Mouse (Mus musculus): ENCODE measurements at regions not wholly inside any gene's neighbourhood (a gene's known extent, or its start where the extent isn't known, plus 50 kb on each side); places are given as distances from the start of the nearest gene placed in this dataset.
"Not testable (repeated sequence)": the region's sequence is repeated elsewhere in the genome, so short reads cannot be mapped to it uniquely, and the experiment has no call there.

DNA sequence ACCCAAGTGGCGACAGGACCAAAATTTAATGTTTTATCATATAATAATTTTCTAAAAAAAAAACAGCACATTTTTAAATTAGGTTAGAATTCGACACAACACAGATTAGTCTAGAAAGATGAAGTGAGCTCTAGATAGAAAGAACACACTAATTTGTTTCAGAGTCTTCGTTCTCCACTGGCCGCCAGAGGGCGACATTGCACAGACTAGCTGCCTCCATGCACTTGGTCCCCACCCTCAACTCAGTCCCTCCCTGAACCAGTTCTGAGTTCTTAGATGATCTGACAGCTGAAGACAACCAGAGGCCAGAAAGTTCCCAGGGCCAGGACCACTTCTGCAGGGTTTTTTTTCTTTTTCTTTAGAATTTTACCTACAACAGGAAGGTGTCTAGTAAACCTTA, 766.3 kb downstream of the Dad1 start:
- DNase-seq (ENCODE audit: extremely low read depth, low read depth): not testable (repeated sequence)

GRCm38 (mm10) chr14:53474170-53474569, 779.7 kb downstream of the Dad1 start:
- not testable (repeated sequence) for DNase-seq (ENCODE audit: extremely low read depth, low read depth)

DNA sequence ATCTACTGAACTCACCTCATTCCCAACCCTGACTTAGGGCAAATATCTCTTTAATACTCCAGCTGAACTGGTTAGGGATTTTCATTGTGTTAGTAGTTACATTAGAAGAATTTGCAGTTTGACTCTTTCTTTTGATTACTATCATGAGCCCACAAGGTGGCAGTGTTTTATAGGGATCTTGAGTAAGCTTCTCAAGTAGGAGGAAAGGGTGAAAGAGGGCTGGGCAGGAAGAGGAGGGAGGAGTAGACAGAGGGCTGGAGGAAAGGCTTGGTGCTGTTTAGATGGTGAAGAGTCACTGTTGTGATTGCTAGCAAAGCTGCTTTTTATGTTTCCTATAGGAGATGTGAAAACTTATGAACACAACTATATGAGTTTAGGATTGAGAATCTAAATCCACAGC, 793.1 kb downstream of the Dad1 start:
- DNase-seq (ENCODE audit: extremely low read depth, low read depth): not testable (repeated sequence)

DNA sequence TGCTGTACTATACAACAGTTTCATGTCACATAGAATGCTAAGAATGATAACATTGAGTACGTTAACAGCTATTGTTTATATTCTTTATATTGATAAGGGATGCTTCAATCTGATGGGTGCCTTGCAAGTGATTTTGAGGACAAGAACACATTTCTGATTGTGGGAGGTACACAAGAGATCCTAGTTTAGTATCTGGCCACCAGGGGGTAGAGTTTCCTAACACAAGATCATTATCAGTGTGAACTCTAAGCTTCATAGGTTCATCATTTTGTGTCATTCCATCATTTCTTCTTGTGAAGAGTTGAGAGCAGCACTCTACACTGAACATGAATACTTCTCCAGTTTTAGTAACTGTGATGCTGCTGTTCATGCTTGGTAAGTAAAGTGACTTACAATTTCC, 799.9 kb downstream of the Dad1 start:
- no peak for DNase-seq (ENCODE audit: extremely low read depth, low read depth)

- not testable (repeated sequence) for DNase-seq (ENCODE audit: extremely low read depth, low read depth)
Observed at GRCm38 (mm10) chr14:53439643-53440042, 814.3 kb downstream of the Dad1 start.

DNA sequence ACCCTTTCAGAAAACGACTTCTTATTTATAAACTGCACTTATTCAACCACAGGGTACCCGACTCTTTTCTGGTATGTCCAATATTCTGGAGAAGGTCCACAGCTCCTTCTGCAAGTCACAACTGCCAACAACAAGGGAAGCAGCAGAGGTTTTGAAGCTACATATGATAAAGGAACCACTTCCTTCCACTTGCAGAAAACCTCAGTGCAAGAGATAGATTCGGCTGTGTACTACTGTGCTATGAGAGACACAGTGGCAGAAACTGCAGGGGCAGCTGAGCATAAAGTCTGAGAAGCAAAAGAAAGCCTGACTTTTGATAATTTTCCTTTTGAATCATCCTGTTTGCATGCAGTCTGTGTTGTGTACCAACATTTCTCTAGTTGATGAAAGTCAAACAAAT, 823.8 kb downstream of the Dad1 start:
- DNase-seq (ENCODE audit: extremely low read depth, low read depth): not testable (repeated sequence)

- DNase-seq (ENCODE audit: extremely low read depth, low read depth): not testable (repeated sequence)
Observed at GRCm38 (mm10) chr14:53428447-53428846, 825.5 kb downstream of the Dad1 start.

GRCm38 (mm10) chr14:53427636-53428035, 826.3 kb downstream of the Dad1 start:
- not testable (repeated sequence) for DNase-seq (ENCODE audit: extremely low read depth, low read depth)

DNA sequence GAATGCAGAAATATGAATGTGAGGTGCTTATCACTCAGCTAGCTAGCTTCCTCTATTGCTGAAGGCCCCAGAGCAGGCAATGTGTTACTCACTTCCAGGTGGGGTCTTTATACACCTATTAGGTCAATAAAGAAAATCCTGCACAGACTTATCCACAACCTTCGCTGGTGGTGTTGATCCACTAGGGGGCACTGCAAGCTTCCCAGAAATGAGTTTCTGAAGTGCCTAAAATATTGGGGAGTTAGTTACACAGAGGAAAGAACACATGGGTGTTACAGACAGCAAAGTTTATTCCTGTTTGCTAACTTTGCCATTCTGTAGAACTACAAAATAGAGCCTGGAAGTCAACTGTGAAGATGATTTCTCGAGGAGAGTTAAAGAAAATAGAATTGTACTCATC, 836.9 kb downstream of the Dad1 start:
- DNase-seq (ENCODE audit: extremely low read depth, low read depth): not testable (repeated sequence)

DNA sequence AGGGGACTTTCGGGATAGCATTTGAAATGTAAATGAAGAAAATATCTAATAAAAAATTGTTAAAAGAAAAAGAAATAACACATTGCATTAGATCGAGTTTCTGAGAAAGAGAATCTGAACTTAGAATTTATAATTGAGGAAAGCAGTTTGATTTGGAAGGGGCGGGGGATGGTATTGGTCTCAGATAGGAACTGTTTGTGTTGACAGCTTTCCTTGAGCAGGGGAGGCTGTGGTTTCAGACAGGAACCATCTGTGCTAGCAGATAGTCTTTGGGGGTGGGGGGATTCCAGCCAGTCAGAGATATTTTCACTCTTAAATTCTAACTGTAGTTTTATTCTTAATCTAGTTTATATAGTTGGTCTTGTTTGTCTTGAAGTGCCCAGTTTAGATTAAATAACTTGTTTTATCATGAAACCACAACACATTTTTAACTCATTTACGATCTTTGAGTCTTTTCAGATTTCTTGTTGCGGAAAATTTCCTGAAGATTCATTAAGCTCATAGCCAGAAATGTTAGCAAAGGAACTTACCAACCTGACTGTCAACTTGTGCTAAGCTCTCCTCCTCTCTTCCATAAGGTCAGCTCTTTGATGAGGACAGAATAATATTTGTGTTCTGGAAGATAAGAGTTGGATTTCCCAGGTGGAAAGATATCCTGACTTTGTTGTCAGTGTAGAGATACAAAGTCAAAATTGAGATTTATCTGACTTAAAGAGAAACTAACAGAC, 846.2 kb downstream of the Dad1 start:
- DNase-seq (ENCODE audit: extremely low read depth, low read depth): not testable (repeated sequence)

DNA sequence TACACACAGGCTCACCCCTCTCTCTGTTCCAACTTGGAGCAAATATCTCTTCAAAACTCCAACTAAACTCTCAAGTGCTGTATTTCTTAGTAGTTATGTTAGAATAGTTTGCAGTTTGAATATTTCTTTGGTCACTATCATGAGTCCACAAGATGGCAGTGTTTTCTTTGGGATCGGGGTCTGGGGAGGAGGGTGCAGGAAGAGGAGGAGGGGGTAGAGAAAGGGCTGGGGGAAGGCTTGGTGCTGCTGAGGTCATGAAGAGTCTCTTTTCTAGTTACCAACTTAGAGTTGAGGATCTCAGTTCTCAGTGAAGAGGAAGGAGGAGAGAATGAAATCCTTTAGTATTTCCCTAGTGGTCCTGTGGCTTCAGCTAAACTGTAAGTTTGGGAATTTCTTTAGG, 863.6 kb downstream of the Dad1 start:
- DNase-seq (ENCODE audit: extremely low read depth, low read depth): not testable (repeated sequence)

GRCm38 (mm10) chr14:53374591-53374990, 879.0 kb upstream of the Olfr1507 start:
- not testable (repeated sequence) for DNase-seq (ENCODE audit: extremely low read depth, low read depth)

DNA sequence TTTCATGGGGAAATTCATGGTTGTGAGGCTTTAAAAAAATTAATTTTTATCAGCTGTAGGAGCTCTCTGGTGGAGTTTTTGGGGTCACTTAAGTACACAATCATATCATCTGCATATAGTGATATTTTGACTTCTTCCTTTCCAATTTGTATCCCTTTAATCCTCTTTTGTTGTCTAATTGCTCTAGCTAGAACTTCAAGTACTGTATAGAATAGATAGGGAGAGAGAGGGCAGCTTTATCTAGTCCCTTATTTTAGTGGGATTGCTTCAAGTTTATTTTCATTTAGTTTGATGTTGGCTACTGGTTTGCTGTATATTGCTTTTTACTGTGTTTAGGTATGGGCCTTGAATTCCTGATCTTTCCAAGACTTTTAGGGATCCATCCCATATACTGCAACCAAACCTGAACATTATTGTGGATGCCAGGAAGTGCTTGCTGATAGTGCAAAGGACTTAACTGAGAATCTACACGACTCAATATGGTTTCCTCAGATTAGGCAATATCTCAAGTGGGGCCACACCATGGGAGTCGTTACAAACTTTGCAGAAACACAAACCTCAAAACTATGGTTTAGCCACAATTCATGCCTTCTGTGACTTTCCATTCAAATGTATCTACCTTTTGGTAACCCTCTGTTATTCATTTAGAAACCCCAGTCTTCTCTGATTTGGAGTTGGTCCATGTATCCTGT, 878.4 kb upstream of the Olfr1507 start:
- not testable (repeated sequence) for DNase-seq (ENCODE audit: extremely low read depth, low read depth)

DNA sequence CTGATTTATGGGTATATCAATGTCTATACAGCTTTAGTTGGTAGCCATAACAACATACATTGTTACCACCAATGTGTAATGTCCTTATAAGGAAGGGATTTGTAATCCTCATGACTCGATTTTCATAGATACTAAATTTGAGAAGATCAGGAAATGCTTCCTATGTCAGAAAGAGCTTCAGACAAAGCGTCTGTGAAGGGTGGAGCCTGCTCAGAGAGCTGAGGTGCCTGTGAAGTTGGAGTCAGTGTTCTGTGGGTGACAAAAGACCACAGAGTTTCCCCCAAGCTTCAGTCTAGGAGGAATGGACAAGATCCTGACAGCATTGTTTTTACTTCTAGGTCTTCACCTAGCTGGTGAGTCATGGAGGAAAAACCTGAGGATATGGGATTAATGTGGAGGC, 874.2 kb upstream of the Olfr1507 start:
- DNase-seq (ENCODE audit: extremely low read depth, low read depth): no peak

- not testable (repeated sequence) for DNase-seq (ENCODE audit: extremely low read depth, low read depth)
Observed at GRCm38 (mm10) chr14:53367420-53367819, 871.9 kb upstream of the Olfr1507 start.

- peak; percentile 25 for DNase-seq (ENCODE audit: extremely low read depth, low read depth)
Observed at GRCm38 (mm10) chr14:53363995-53364394, 868.4 kb upstream of the Olfr1507 start.

DNA sequence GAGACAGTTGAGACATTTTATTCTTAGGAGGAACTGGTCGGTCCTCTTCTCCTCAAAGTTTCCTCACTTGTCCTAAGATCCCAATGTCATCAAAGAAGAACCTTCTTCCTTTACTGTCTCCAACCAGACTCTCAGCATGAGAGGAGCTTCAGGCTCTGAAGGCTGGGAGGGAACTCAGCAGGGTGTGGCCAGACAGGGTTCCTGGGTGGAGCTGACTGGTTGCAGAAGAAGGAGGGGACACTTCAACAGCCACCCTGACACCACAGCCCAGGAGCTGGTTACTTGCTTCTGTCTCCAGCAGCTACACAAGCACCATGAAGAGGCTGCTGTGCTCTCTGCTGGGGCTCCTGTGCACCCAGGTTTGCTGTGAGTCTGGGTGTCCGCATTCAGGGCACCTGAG, 866.5 kb upstream of the Olfr1507 start:
- DNase-seq (ENCODE audit: extremely low read depth, low read depth): not testable (repeated sequence)

DNA sequence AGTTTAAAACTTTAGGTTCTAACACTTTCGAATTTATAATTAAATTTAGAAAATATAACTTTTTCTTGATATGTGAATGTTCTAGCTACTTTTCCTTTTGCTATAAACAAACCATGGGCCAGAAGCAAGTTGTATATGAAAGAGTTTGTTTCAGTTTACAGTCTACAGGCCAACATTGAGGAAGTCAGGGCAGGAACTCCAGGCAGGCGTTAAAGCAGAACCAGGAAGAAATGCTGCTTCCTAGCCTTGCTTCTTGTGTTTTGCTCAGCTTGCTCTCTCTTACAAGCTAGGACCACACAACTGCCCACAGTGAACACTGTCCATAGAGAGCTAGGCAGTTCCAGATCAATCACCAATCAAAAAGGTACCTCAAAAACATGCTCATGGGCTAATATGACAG, 861.9 kb upstream of the Olfr1507 start:
- not testable (repeated sequence) for DNase-seq (ENCODE audit: extremely low read depth, low read depth)

DNA sequence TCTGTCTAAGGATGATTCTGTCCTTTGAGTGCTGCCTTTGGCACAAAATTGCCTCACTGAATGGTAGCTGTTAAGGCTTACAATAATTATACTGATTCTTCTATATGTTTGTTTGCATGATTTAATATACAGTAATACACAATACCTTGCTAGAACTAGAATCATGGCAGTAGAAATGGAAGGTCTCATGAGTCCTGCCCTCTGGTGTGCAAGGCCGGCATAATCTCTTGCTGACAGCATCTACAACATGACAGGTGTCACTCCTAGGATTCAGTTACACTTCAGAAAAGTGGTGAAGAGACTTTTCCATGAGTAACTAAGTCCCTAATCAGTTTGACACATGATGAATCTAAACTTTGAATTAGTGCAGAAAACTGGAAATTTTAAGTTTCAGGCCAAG, 861.2 kb upstream of the Olfr1507 start:
- not testable (repeated sequence) for DNase-seq (ENCODE audit: extremely low read depth, low read depth)

- not testable (repeated sequence) for DNase-seq (ENCODE audit: extremely low read depth, low read depth)
Observed at GRCm38 (mm10) chr14:53351457-53351856, 855.9 kb upstream of the Olfr1507 start.

- DNase-seq (ENCODE audit: extremely low read depth, low read depth): not testable (repeated sequence)
Observed at GRCm38 (mm10) chr14:53350780-53351179, 855.2 kb upstream of the Olfr1507 start.

- not testable (repeated sequence) for DNase-seq (ENCODE audit: extremely low read depth, low read depth)
Observed at GRCm38 (mm10) chr14:53349111-53349510, 853.6 kb upstream of the Olfr1507 start.

- peak; percentile 66 for DNase-seq (ENCODE audit: extremely low read depth, low read depth)
Observed at GRCm38 (mm10) chr14:53345568-53345967, 850.0 kb upstream of the Olfr1507 start.

Data from MEL-GATA-1-ER (cell line).